Mouse (Mus musculus) MEL (cell line): ENCODE measurements around the gene Ctdnep1.

Experiments used
- CHD1 ChIP-seq: IDR thresholded peaks from 2 replicates; pipeline ENCODE4 v1.6.1; 2012; ENCODE audit warnings: low read depth, mild to moderate bottlenecking, inconsistent platforms, low read length, improper control_type of control experiment
- CTCF ChIP-seq, 3 experiments: IDR thresholded peaks in 2 of 3; conservative IDR thresholded peaks in 1 of 3; 2 replicates each; pipeline ENCODE4 v1.5.1; 2011 to 2012; ENCODE audit warnings: low read length in 3 of 3, low read depth in 2 of 3, mild to moderate bottlenecking in 2 of 3, improper control_type of control experiment in 1 of 3, inconsistent platforms in 1 of 3, mixed read lengths in 1 of 3, moderate library complexity in 1 of 3; ENCODE audit not compliant: control insufficient read depth in 1 of 3, insufficient read depth in 1 of 3, poor library complexity in 1 of 3, severe bottlenecking in 1 of 3
- EP300 ChIP-seq, 2 experiments: IDR thresholded peaks; 2 replicates each; pipeline ENCODE4 v1.6.1; 2011; ENCODE audit warnings: improper control_type of control experiment in 2 of 2, low read length in 2 of 2, low read depth in 1 of 2, mild to moderate bottlenecking in 1 of 2
- GATA1 ChIP-seq: IDR thresholded peaks from 2 replicates; pipeline ENCODE4 v1.6.1; 2011; ENCODE audit warnings: low read depth, low read length, improper control_type of control experiment
- HCFC1 ChIP-seq: IDR thresholded peaks from 2 replicates; pipeline ENCODE4 v1.6.1; 2012; ENCODE audit warnings: low read depth, mild to moderate bottlenecking, inconsistent platforms, low read length, improper control_type of control experiment, moderate library complexity
- MAZ ChIP-seq: IDR thresholded peaks from 2 replicates; pipeline ENCODE4 v1.6.1; 2012; ENCODE audit warnings: low read depth, mild to moderate bottlenecking, inconsistent platforms, low read length, improper control_type of control experiment
- POLR2A ChIP-seq, 2 experiments: IDR thresholded peaks; 2 replicates each; pipeline ENCODE4 v1.6.1; 2011 to 2012; ENCODE audit warnings: low read length in 2 of 2, mild to moderate bottlenecking in 2 of 2, control low read depth in 1 of 2, improper control_type of control experiment in 1 of 2, low read depth in 1 of 2, moderate library complexity in 1 of 2; ENCODE audit not compliant: control insufficient read depth in 1 of 2, insufficient read depth in 1 of 2, poor library complexity in 1 of 2
- POLR2AphosphoS2 ChIP-seq: IDR thresholded peaks from 2 replicates; pipeline ENCODE4 v1.6.1; 2011; ENCODE audit warnings: low read length, improper control_type of control experiment
- POLR2AphosphoS5 ChIP-seq: IDR thresholded peaks from 2 replicates; pipeline ENCODE4 v1.6.1; 2012; ENCODE audit warnings: low read depth, borderline replicate concordance, mild to moderate bottlenecking, inconsistent platforms, low read length, moderate library complexity, mixed read lengths
- RCOR1 ChIP-seq: IDR thresholded peaks from 2 replicates; pipeline ENCODE4 v1.6.1; 2012; ENCODE audit warnings: low read depth, mild to moderate bottlenecking, inconsistent platforms, low read length, improper control_type of control experiment
- USF1 ChIP-seq: IDR thresholded peaks from 2 replicates; pipeline ENCODE4 v1.6.1; 2014; ENCODE audit warnings: low read depth, mild to moderate bottlenecking, inconsistent platforms, low read length, improper control_type of control experiment, moderate library complexity
- ZKSCAN1 ChIP-seq: IDR thresholded peaks from 2 replicates; pipeline ENCODE4 v1.6.1; 2012; ENCODE audit warnings: low read depth, mild to moderate bottlenecking, inconsistent platforms, low read length, improper control_type of control experiment, moderate library complexity

DNA sequence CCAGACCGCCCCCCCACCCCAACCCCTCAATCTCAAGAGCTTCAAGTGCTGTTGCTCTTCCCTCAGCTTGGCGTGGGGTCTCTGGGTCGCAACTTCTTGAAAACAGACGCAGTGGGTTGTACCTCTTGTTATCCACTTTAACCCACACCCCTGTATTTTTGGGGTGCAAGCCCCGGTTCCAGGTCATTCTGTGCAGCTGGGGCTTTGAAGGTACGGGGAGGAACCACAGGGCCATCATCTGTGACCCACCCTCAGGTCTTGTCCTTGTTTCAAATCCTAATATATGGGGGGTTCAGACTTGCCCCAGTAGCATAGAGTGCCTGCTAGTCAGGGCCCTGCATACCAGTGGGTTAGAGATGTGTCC is 43.2 kb downstream of the Ctdnep1 start:
- TF ChIP-seq ZKSCAN1 (no peak), GATA1 (no peak), HCFC1 (no peak), POLR2A (IDR thresholded peaks at IDR 0.05; ENCODE audit: control insufficient read depth in 1 of 2, insufficient read depth in 1 of 2, low read depth in 1 of 2, low read length in 2 of 2, poor library complexity in 1 of 2) (no peak), CHD1 (no peak), EP300 (IDR thresholded peaks at IDR 0.05; ENCODE audit: low read depth in 1 of 2, low read length in 2 of 2) (no peak), USF1 (no peak), CTCF (IDR thresholded peaks at IDR 0.05 in 2 of 3, conservative IDR thresholded peaks at IDR 0.05 in 1 of 3; ENCODE audit: control insufficient read depth in 1 of 3, insufficient read depth in 1 of 3, low read depth in 2 of 3, low read length in 3 of 3, poor library complexity in 1 of 3, severe bottlenecking in 1 of 3) (no peak), POLR2AphosphoS5 (no peak), MAZ (no peak), RCOR1 (no peak), POLR2AphosphoS2 (no peak)
